Mouse (Mus musculus) hindbrain, embryonic 15.5 days (tissue): ENCODE measurements at regions not wholly inside any gene's neighbourhood (a gene's known extent, or its start where the extent isn't known, plus 50 kb on each side); places are given as distances from the start of the nearest gene placed in this dataset.

ENCODE experiments used
- ATAC-seq: fragments of 200-750 bp; cut with Nextera tagmentation; 2 replicates; pipeline ENCODE4 v1.8.0; 2017; ENCODE audit warnings: low read depth, moderate number of reproducible peaks, moderate TSS enrichment; ENCODE audit not compliant: low FRiP score
- H3K27ac ChIP-seq: fragments of 300-500 bp; sonication (generic); replicated peaks from 2 replicates; pipeline ENCODE4 v1.5.1; 2015; ENCODE audit warnings: mild to moderate bottlenecking, inconsistent platforms
- H3K27me3 ChIP-seq: fragments of 300-500 bp; sonication (generic); 2 replicates; pipeline ENCODE4 v1.6.1; 2015; ENCODE audit warnings: control low read depth, inconsistent platforms
- H3K36me3 ChIP-seq: fragments of 300-500 bp; sonication (generic); 2 replicates; pipeline ENCODE4 v1.6.1; 2015; ENCODE audit warnings: control low read depth, inconsistent platforms
- H3K4me1 ChIP-seq: fragments of 300-500 bp; sonication (generic); replicated peaks from 2 replicates; pipeline ENCODE4 v1.6.1; 2015; ENCODE audit warnings: control low read depth, inconsistent platforms
- H3K4me2 ChIP-seq: fragments of 300-500 bp; sonication (generic); 2 replicates; pipeline ENCODE4 v1.6.1; 2015; ENCODE audit warnings: moderate library complexity, mild to moderate bottlenecking, inconsistent platforms
- H3K4me3 ChIP-seq: fragments of 300-500 bp; sonication (generic); 2 replicates; pipeline ENCODE4 v1.5.1; 2015; ENCODE audit warnings: mild to moderate bottlenecking, inconsistent platforms
- H3K9ac ChIP-seq: fragments of 300-500 bp; sonication (generic); 2 replicates; pipeline ENCODE4 v1.6.1; 2015; ENCODE audit warnings: inconsistent platforms
- H3K9me3 ChIP-seq: fragments of 300-500 bp; sonication (generic); 2 replicates; pipeline ENCODE4 v1.6.1; 2016; ENCODE audit warnings: control low read depth, inconsistent platforms
- WGBS: fragments of 180-500 bp; shearing (Covaris S2); methylation state at CpG from one replicate; pipeline ENCODE4 v1.1.7; 2015; 5-methylcytosine and 5-hydroxymethylcytosine counted together

GRCm38 (mm10) chr17:9750046-9750445 is 80.5 kb upstream of the Pabpc6 start:
- WGBS, result 93% methylated on average over 8 of the region's 8 CpGs
- 0 out of 2 replicates have a peak, but pooled peaks cover 6% of the 10 kb centered on the region for H3K4me1 ChIP-seq

GRCm38 (mm10) chr17:9749301-9749700 is 79.8 kb upstream of the Pabpc6 start:
- Histone ChIP-seq H3K27me3 (no peaks in the 10 kb centered on the region), H3K27ac (no peak overlapping the region), H3K4me1 (0 out of 2 replicates have a peak, but pooled peaks cover 6% of the 10 kb centered on the region), H3K36me3 (no peaks in the 10 kb centered on the region), H3K4me3 (no peak overlapping the region), H3K9ac (no peak overlapping the region), H3K4me2 (no peak overlapping the region), H3K9me3 (no peaks in the 10 kb centered on the region)
- ATAC-seq, result no peak
- WGBS, result 98% methylated on average over 3 of the region's 3 CpGs

More at GRCm38 (mm10) chr17:9750046-9750445, 80.5 kb upstream of the Pabpc6 start:
- H3K27ac ChIP-seq, result no peak overlapping the region
- H3K4me3 ChIP-seq, result no peak overlapping the region
- no peaks in the 10 kb centered on the region for H3K27me3 ChIP-seq
- no peaks in the 10 kb centered on the region for H3K36me3 ChIP-seq
- H3K9me3 ChIP-seq, result no peaks in the 10 kb centered on the region
- no peak overlapping the region for H3K4me2 ChIP-seq
- ATAC-seq, result no peak
- H3K9ac ChIP-seq, result no peak overlapping the region

- no peak for ATAC-seq
- H3K9me3 ChIP-seq, result no peaks in the 10 kb centered on the region
- H3K4me1 ChIP-seq, result 0 out of 2 replicates have a peak, but pooled peaks cover 6% of the 10 kb centered on the region
- no peak overlapping the region for H3K4me3 ChIP-seq
- no peaks in the 10 kb centered on the region for H3K27me3 ChIP-seq
- 87% methylated on average over 2 of the region's 2 CpGs for WGBS
- H3K27ac ChIP-seq, result no peak overlapping the region
- H3K9ac ChIP-seq, result no peak overlapping the region
- no peaks in the 10 kb centered on the region for H3K36me3 ChIP-seq
- no peak overlapping the region for H3K4me2 ChIP-seq
Measured at GRCm38 (mm10) chr17:9747893-9748292, 78.4 kb upstream of the Pabpc6 start.

GRCm38 (mm10) chr17:9743342-9743741 is 73.8 kb upstream of the Pabpc6 start:
- Histone ChIP-seq H3K27me3 (no peaks in the 10 kb centered on the region), H3K9me3 (no peaks in the 10 kb centered on the region), H3K9ac (no peak overlapping the region), H3K4me2 (no peak overlapping the region), H3K36me3 (no peaks in the 10 kb centered on the region), H3K27ac (no peak overlapping the region), H3K4me1 (no peaks in the 10 kb centered on the region), H3K4me3 (no peak overlapping the region)
- ATAC-seq, result no peak
- WGBS, result 91% methylated on average over 5 of the region's 5 CpGs

GRCm38 (mm10) chr17:9741321-9741720 is 71.8 kb upstream of the Pabpc6 start:
- Histone ChIP-seq H3K4me3 (no peak overlapping the region), H3K9ac (no peak overlapping the region), H3K27me3 (no peaks in the 10 kb centered on the region), H3K4me1 (no peaks in the 10 kb centered on the region), H3K27ac (no peak overlapping the region), H3K4me2 (no peak overlapping the region), H3K9me3 (no peaks in the 10 kb centered on the region), H3K36me3 (no peaks in the 10 kb centered on the region)
- WGBS, result 74% methylated on average over 5 of the region's 5 CpGs
- no peak for ATAC-seq

GRCm38 (mm10) chr17:9729020-9729419 is 59.5 kb upstream of the Pabpc6 start:
- WGBS, result 86% methylated on average over 3 of the region's 3 CpGs
- Histone ChIP-seq H3K4me1 (0 out of 2 replicates have a peak, but pooled peaks cover 6% of the 10 kb centered on the region), H3K36me3 (no peaks in the 10 kb centered on the region), H3K4me2 (no peak overlapping the region), H3K27ac (peak overlapping the region; percentile 4; the same call in 1 of the 2 replicates), H3K9me3 (no peaks in the 10 kb centered on the region), H3K9ac (no peak overlapping the region), H3K4me3 (no peak overlapping the region), H3K27me3 (no peaks in the 10 kb centered on the region)
- ATAC-seq, result no peak

GRCm38 (mm10) chr17:9725704-9726469 is 56.4 kb upstream of the Pabpc6 start:
- Histone ChIP-seq H3K4me1 (0 out of 2 replicates have a peak, but pooled peaks cover 6% of the 10 kb centered on the region), H3K9me3 (no peaks in the 10 kb centered on the region), H3K27ac (peak overlapping the region; percentile 78), H3K4me3 (no peak overlapping the region), H3K9ac (no peak overlapping the region), H3K27me3 (no peaks in the 10 kb centered on the region), H3K36me3 (no peaks in the 10 kb centered on the region), H3K4me2 (no peak overlapping the region)
- WGBS, result 18% methylated on average over 10 of the region's 10 CpGs
- peak; percentile 94 for ATAC-seq

- Histone ChIP-seq H3K4me3 (no peak overlapping the region), H3K27me3 (no peaks in the 10 kb centered on the region), H3K9me3 (no peaks in the 10 kb centered on the region), H3K27ac (peak overlapping the region; percentile 76), H3K4me1 (0 out of 2 replicates have a peak, but pooled peaks cover 6% of the 10 kb centered on the region), H3K4me2 (no peak overlapping the region), H3K36me3 (no peaks in the 10 kb centered on the region), H3K9ac (no peak overlapping the region)
- WGBS, result 20% methylated on average over 4 of the region's 4 CpGs
- ATAC-seq, result no peak
Measured at GRCm38 (mm10) chr17:9723484-9723883, 54.0 kb upstream of the Pabpc6 start.

- no peak overlapping the region for H3K4me2 ChIP-seq
- H3K27me3 ChIP-seq, result no peaks in the 10 kb centered on the region
- H3K4me1 ChIP-seq, result 0 out of 2 replicates have a peak, but pooled peaks cover 6% of the 10 kb centered on the region
- H3K27ac ChIP-seq, result no peak overlapping the region
- H3K36me3 ChIP-seq, result no peaks in the 10 kb centered on the region
- H3K9ac ChIP-seq, result no peak overlapping the region
- 3% methylated on average over 4 of the region's 4 CpGs for WGBS
- no peak for ATAC-seq
- no peak overlapping the region for H3K4me3 ChIP-seq
- H3K9me3 ChIP-seq, result no peaks in the 10 kb centered on the region
Measured at GRCm38 (mm10) chr17:9722709-9723108, 53.2 kb upstream of the Pabpc6 start.
